ENCODE assay signal across 8 mouse cellular contexts in genomic region chr3:61467158-61467557, GRCm38 (mm10).
DNase-seq lines count a peak whose midpoint lies in the region; ATAC-seq and TF ChIP-seq lines count a peak whose summit lies in the region.
"Had no signal": no experiment of that assay in that cellular context is flagged by ENCODE, and none has a peak within 500 bp of the region (broad histone marks: within the 10 kb centered on the region; RNA-seq: fewer than 3 reads in every experiment).

No protein-coding gene starts in this region.

- H3K4me1 ChIP-seq in liver, embryonic 12.5 days, result peaks cover 4% of the 10 kb centered on the region; the same call in 1 of the 2 replicates
- H3K4me1 ChIP-seq in bone marrow, adult 2 months (ENCODE audit: control insufficient read depth, insufficient read depth, low read length), result no peaks in the 10 kb centered on the region
- no peaks in the 10 kb centered on the region for H3K4me1 ChIP-seq in midbrain, embryonic 15.5 days
- H3K4me1 ChIP-seq: heart, embryonic 15.5 days had no signal

- no peak for TF ChIP-seq POLR2A in bone marrow, adult 2 months (IDR thresholded peaks at IDR 0.05; ENCODE audit: borderline replicate concordance, control insufficient read depth, low read depth, low read length)

- no peak overlapping the region for H3K27ac ChIP-seq in liver, embryonic 12.5 days
- no peak overlapping the region for H3K27ac ChIP-seq in bone marrow, adult 2 months (ENCODE audit: control insufficient read depth, insufficient read depth, low read depth, low read length, poor library complexity)
- H3K27ac ChIP-seq in midbrain, embryonic 15.5 days, result no peak overlapping the region
- H3K27ac ChIP-seq: heart, embryonic 15.5 days had no signal

- TF ChIP-seq CTCF in bone marrow, adult 2 months (IDR thresholded peaks at IDR 0.05; ENCODE audit: control insufficient read depth, insufficient read depth, low read length), result peak; percentile 49; the same call in 1 of the 2 replicates

- H3K27me3 ChIP-seq in liver, embryonic 12.5 days (replicated peaks), result no peaks in the 10 kb centered on the region
- H3K27me3 ChIP-seq in midbrain, embryonic 15.5 days (replicated peaks), result no peaks in the 10 kb centered on the region
- H3K27me3 ChIP-seq: heart, embryonic 15.5 days had no signal

- DNase-seq in liver (peak; percentile 16), ES-CJ7 (ENCODE audit: low read depth, low spot score) (peak; percentile 80)
- no peak for DNase-seq in layer of hippocampus, postnatal 36 days

- H3K4me3 ChIP-seq in liver, embryonic 12.5 days, result no peak overlapping the region
- no peak overlapping the region for H3K4me3 ChIP-seq in bone marrow, adult 2 months (replicated peaks; ENCODE audit: control insufficient read depth, low read depth, low read length)
- H3K4me3 ChIP-seq in midbrain, embryonic 15.5 days, result no peak overlapping the region
- H3K4me3 ChIP-seq: heart, embryonic 15.5 days had no signal

- 38% methylated on average over 3 of the region's 3 CpGs for WGBS in liver, embryonic 12.5 days (ENCODE audit: insufficient replicate concordance)
- WGBS in bone marrow, adult 2 months, result 35% methylated on average over 3 of the region's 3 CpGs
- 40% methylated on average over 3 of the region's 3 CpGs for WGBS in midbrain, embryonic 15.5 days

- no peak overlapping the region for H3K4me2 ChIP-seq in liver, embryonic 12.5 days
- H3K4me2 ChIP-seq in midbrain, embryonic 15.5 days, result no peak overlapping the region
- H3K4me2 ChIP-seq: heart, embryonic 15.5 days had no signal

- no peaks in the 10 kb centered on the region for H3K36me3 ChIP-seq in liver, embryonic 12.5 days
- no peaks in the 10 kb centered on the region for H3K36me3 ChIP-seq in midbrain, embryonic 15.5 days (replicated peaks)
- H3K36me3 ChIP-seq: heart, embryonic 15.5 days had no signal

- H3K9me3 ChIP-seq in liver, embryonic 12.5 days (replicated peaks), result no peaks in the 10 kb centered on the region
- H3K9me3 ChIP-seq in midbrain, embryonic 15.5 days, result no peaks in the 10 kb centered on the region
- H3K9me3 ChIP-seq: heart, embryonic 15.5 days had no signal

- H3K9ac ChIP-seq in liver, embryonic 12.5 days, result no peak overlapping the region
- H3K9ac ChIP-seq in midbrain, embryonic 15.5 days, result no peak overlapping the region
- H3K9ac ChIP-seq: heart, embryonic 15.5 days had no signal

- no peak for ATAC-seq in liver, embryonic 12.5 days
- peak; percentile 98 for ATAC-seq in hematopoietic stem cell, adult 5-6 weeks (replicated peaks in 1 of 2; ENCODE audit: insufficient read depth in 1 of 2, low FRiP score in 2 of 2, low TSS enrichment in 1 of 2, low read depth in 1 of 2, poor library complexity in 2 of 2, severe bottlenecking in 2 of 2)
- ATAC-seq in midbrain, embryonic 15.5 days (replicated peaks), result peak; percentile 78; the same call in 1 of the 2 replicates

Comparison
In these comparisons a context has a peak if more than half of its experiments do, and no peak if none do; other contexts are left out.
1. DNase-seq: peak in liver (single experiment) and ES-CJ7 (single experiment); none in layer of hippocampus, postnatal 36 days (0 of 2).